Mouse (Mus musculus): Measurements from ENCODE around the gene Gstk1.

Gstk1 gene

GRCm38 (mm10) chr6:42245711-42246353 is at the start of gene Gstk1:
Gstk1 (plus strand) TSS chr6:42245935.
- peak; percentile 57 to 77 for DNase-seq (ENCODE audit: low spot score in 2 of 2)

GRCm38 (mm10) chr6:42197710-42198109 is 48.0 kb upstream of the Gstk1 start:
- no peak for DNase-seq (ENCODE audit: low spot score in 2 of 2)

- no peak for DNase-seq (ENCODE audit: low spot score in 2 of 2)
Observed at GRCm38 (mm10) chr6:42199498-42199897, 46.2 kb upstream of the Gstk1 start.

- DNase-seq (ENCODE audit: low spot score in 2 of 2): no peak
Observed at GRCm38 (mm10) chr6:42215028-42215427, 30.7 kb upstream of the Gstk1 start, which contains the start of gene Tas2r144. Tas2r144 (plus strand) TSS chr6:42215328.

GRCm38 (mm10) chr6:42222286-42222685 is 23.4 kb upstream of the Gstk1 start:
- no peak for DNase-seq (ENCODE audit: low spot score in 2 of 2)

GRCm38 (mm10) chr6:42225046-42225445 is 20.7 kb upstream of the Gstk1 start:
- DNase-seq (ENCODE audit: low spot score in 2 of 2): no peak

- DNase-seq (ENCODE audit: low spot score in 2 of 2): peak; percentile 24 to 38
Observed at GRCm38 (mm10) chr6:42227240-42228101, 18.3 kb upstream of the Gstk1 start.

- DNase-seq (ENCODE audit: low spot score in 2 of 2): no peak
Observed at GRCm38 (mm10) chr6:42229610-42230009, 16.1 kb upstream of the Gstk1 start.

GRCm38 (mm10) chr6:42231191-42231590 is 14.5 kb upstream of the Gstk1 start:
- no peak for DNase-seq (ENCODE audit: low spot score in 2 of 2)

- no peak for DNase-seq (ENCODE audit: low spot score in 2 of 2)
Observed at GRCm38 (mm10) chr6:42237276-42237805, 8.4 kb upstream of the Gstk1 start.

- no peak for DNase-seq (ENCODE audit: low spot score in 2 of 2)
Observed at GRCm38 (mm10) chr6:42241311-42242045, 4.3 kb upstream of the Gstk1 start.

GRCm38 (mm10) chr6:42247173-42247572 is 1.4 kb downstream of the Gstk1 start:
- no peak for DNase-seq (ENCODE audit: low spot score in 2 of 2)

- no peak for DNase-seq (ENCODE audit: low spot score in 2 of 2)
Observed at GRCm38 (mm10) chr6:42247981-42248380, 2.2 kb downstream of the Gstk1 start.

GRCm38 (mm10) chr6:42251791-42252190 is 6.1 kb downstream of the Gstk1 start:
- DNase-seq (ENCODE audit: low spot score in 2 of 2): no peak

- no peak for DNase-seq (ENCODE audit: low spot score in 2 of 2)
Observed at GRCm38 (mm10) chr6:42253103-42253502, 7.4 kb downstream of the Gstk1 start.

- DNase-seq (ENCODE audit: low spot score in 2 of 2): peak in 1 of 2 experiments; percentile 33
Observed at GRCm38 (mm10) chr6:42257303-42257863, 11.6 kb downstream of the Gstk1 start.

- no peak for DNase-seq (ENCODE audit: low spot score in 2 of 2)
Observed at GRCm38 (mm10) chr6:42260430-42260829, 14.7 kb downstream of the Gstk1 start.

GRCm38 (mm10) chr6:42261524-42262170 is 15.9 kb downstream of the Gstk1 start, which contains the start of gene Tmem139:
Tmem139 (plus strand) TSS chr6:42261970.
- DNase-seq (ENCODE audit: low spot score in 2 of 2): peak in 1 of 2 experiments; percentile 28

- DNase-seq (ENCODE audit: low spot score in 2 of 2): peak; percentile 94 to 98
Observed at GRCm38 (mm10) chr6:42264626-42265312, 19.0 kb downstream of the Gstk1 start, which contains the start of gene Casp2. Casp2 (plus strand) TSS chr6:42264985.

Data from urinary bladder, adult 18-20 months (tissue).